Mouse (Mus musculus) limb, embryonic 10.5 days (tissue): ENCODE results near the gene Rfng. TPM values are rescaled to one million over a fixed set of nuclear protein-coding genes. Genes with fewer than 3 reads are reported as not detected.

ENCODE experiments used
- DNase-seq: peaks from one replicate; pipeline ENCODE4 v3.0.0-alpha.2; 2017; ENCODE audit warnings: low spot score
- H3K27ac ChIP-seq: fragments of 300-500 bp; sonication (generic); 2 replicates; pipeline ENCODE4 v1.5.1; 2016; ENCODE audit warnings: mild to moderate bottlenecking
- H3K27me3 ChIP-seq: fragments of 300-500 bp; sonication (generic); 2 replicates; pipeline ENCODE4 v1.6.1; 2016; ENCODE audit warnings: low read depth, mild to moderate bottlenecking; ENCODE audit not compliant: poor library complexity, severe bottlenecking
- H3K36me3 ChIP-seq: fragments of 300-500 bp; sonication (generic); 2 replicates; pipeline ENCODE4 v1.6.1; 2016; ENCODE audit warnings: mild to moderate bottlenecking, moderate library complexity
- H3K4me1 ChIP-seq: fragments of 300-500 bp; sonication (generic); 2 replicates; pipeline ENCODE4 v1.6.1; 2016
- H3K4me3 ChIP-seq: fragments of 300-500 bp; sonication (generic); 2 replicates; pipeline ENCODE4 v1.5.1; 2016; ENCODE audit warnings: mild to moderate bottlenecking, moderate library complexity
- H3K9me3 ChIP-seq: fragments of 300-500 bp; sonication (generic); replicated peaks from 2 replicates; pipeline ENCODE4 v1.6.1; 2016; ENCODE audit warnings: mild to moderate bottlenecking
- WGBS: fragments of 180-500 bp; shearing (Covaris S2); methylation state at CpG from one replicate; pipeline ENCODE4 v1.1.7; 2016; 5-methylcytosine and 5-hydroxymethylcytosine counted together
- polyA plus RNA-seq: library from polyadenylated mRNA; unstranded; fragments of >200 nt; fragmentation: Nextera tagmentation; extraction: Ambion mirVana; gene quantifications from 2 replicates; pipeline ENCODE4 v1.2.1, GENCODE M21; 2016

Gene Rfng
- polyA plus RNA-seq, 1 experiment from 2014 or later: 40.4 TPM

- WGBS: 65% methylated on average over 8 of the region's 8 CpGs
- no peak for DNase-seq
- Histone ChIP-seq H3K4me1 (peaks cover 17% of the 10 kb centered on the region), H3K9me3 (no peaks in the 10 kb centered on the region), H3K36me3 (no peaks in the 10 kb centered on the region), H3K27ac (no peak overlapping the region), H3K4me3 (no peak overlapping the region), H3K27me3 (no peaks in the 10 kb centered on the region)
Measured at GRCm38 (mm10) chr11:120749430-120749829, 34.6 kb downstream of the Rfng start.

DNA sequence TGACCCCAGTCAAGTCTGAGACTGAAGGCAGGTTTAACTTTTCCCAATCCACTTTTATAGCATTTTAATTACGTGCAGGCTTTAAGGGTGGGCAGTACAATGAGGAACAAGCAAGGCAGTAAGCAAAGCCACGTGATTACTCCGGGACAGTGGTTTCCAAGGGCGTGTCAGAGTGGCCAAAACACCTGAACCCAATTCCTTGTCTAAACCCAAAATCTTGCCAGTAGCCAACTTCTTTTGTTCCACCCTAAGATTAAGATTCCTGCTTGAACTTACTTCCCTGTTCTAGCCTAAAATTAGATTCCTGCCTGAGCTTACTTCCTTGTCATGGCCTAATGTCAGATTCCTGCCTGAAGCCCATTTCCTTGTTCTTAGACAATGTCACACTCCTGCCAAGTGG is 36.0 kb downstream of the Rfng start:
- Histone ChIP-seq H3K4me1 (peaks cover 17% of the 10 kb centered on the region), H3K4me3 (no peak overlapping the region), H3K9me3 (no peaks in the 10 kb centered on the region), H3K27ac (no peak overlapping the region), H3K36me3 (no peaks in the 10 kb centered on the region), H3K27me3 (no peaks in the 10 kb centered on the region)
- WGBS: 54% methylated on average over 4 of the region's 4 CpGs
- DNase-seq: no peak

DNA sequence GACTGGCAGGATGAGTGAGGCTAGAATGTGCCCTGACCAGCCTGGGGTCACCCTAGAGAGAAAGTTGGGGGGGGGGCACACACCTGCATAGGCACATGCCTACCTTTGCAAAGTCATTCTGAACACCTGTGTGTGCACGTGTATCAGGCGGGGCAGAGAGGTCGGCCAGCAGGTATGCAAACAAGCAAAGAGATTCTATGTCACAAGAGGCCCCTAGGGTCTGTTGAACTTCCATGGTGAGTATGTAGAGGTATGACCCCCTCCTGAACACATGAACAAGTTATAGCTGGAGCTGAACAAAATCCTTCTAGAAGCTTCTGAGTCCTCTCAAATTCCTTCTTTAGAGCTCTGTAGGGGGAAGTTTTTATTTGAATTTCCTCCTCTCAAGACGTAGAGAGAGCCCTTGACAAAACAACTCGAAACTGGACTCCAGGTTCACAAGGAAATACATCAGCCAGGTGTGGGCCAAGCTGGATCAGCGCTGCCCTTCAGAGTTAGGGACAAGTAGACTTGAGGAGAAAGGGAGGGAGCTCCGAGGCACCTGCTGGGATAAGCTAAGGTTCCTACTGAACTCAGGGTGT is 39.8 kb downstream of the Rfng start:
- DNase-seq: no peak
- WGBS: 77% methylated on average over 7 of the region's 7 CpGs

GRCm38 (mm10) chr11:120740981-120741380 is 43.0 kb downstream of the Rfng start:
- Histone ChIP-seq H3K4me1 (no peaks in the 10 kb centered on the region), H3K36me3 (no peaks in the 10 kb centered on the region), H3K27ac (no peak overlapping the region), H3K9me3 (no peaks in the 10 kb centered on the region), H3K27me3 (no peaks in the 10 kb centered on the region), H3K4me3 (no peak overlapping the region)
- DNase-seq: no peak
- WGBS: 93% methylated on average over 5 of the region's 5 CpGs

More for the DNA sequence above, 39.8 kb downstream of the Rfng start:
- Histone ChIP-seq H3K27me3 (no peaks in the 10 kb centered on the region), H3K27ac (no peak overlapping the region), H3K36me3 (no peaks in the 10 kb centered on the region), H3K4me3 (no peak overlapping the region), H3K9me3 (no peaks in the 10 kb centered on the region), H3K4me1 (peaks cover 17% of the 10 kb centered on the region)

- H3K9me3 ChIP-seq: no peaks in the 10 kb centered on the region
- WGBS: 79% methylated on average over 6 of the region's 6 CpGs
- no peak overlapping the region for H3K4me3 ChIP-seq
- no peaks in the 10 kb centered on the region for H3K27me3 ChIP-seq
- no peaks in the 10 kb centered on the region for H3K36me3 ChIP-seq
- DNase-seq: no peak
- H3K4me1 ChIP-seq: 0 out of 2 replicates have a peak, but pooled peaks cover 2% of the 10 kb centered on the region
- no peak overlapping the region for H3K27ac ChIP-seq
Measured at GRCm38 (mm10) chr11:120736424-120736823, 47.6 kb downstream of the Rfng start.

DNA sequence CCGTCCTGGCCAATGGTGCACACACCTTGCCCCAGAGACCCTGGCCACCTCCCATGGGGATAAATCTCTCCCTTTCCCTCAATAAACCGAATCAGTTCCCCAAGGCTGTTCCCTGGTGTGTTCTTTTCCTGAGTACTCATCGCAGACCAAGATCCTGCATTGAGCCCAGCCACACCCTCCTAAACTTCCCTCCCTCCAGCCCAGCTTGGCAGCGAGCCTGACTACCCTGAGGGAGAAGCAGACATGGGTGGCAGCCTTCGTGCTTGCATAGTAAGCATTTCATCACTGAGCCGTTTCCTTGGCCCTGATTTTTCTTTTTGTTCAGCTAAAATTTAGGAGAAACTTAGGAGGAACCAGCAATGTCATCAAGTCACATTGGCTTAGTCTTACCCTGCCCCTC is 50.5 kb downstream of the Rfng start:
- H3K9me3 ChIP-seq: no peaks in the 10 kb centered on the region
- no peak for DNase-seq
- H3K4me1 ChIP-seq: peaks cover 12% of the 10 kb centered on the region
- WGBS: 76% methylated on average over 6 of the region's 6 CpGs
- no peaks in the 10 kb centered on the region for H3K36me3 ChIP-seq
- peaks cover 13% of the 10 kb centered on the region for H3K27me3 ChIP-seq
- no peak overlapping the region for H3K4me3 ChIP-seq
- no peak overlapping the region for H3K27ac ChIP-seq

- Histone ChIP-seq H3K4me1 (peaks cover 14% of the 10 kb centered on the region), H3K27me3 (peaks cover 16% of the 10 kb centered on the region), H3K9me3 (no peaks in the 10 kb centered on the region), H3K27ac (no peak within 1 kb of the TSS), H3K36me3 (no peaks in the 10 kb centered on the region), H3K4me3 (no peak within 1 kb of the TSS)
- DNase-seq: no peak
- WGBS: 74% methylated on average over 12 of the region's 12 CpGs
Measured at GRCm38 (mm10) chr11:120731858-120732680, 51.9 kb downstream of the Rfng start, which contains the start of gene Cbr2. Gene Cbr2 (minus strand): TSS chr11:120732114.

DNA sequence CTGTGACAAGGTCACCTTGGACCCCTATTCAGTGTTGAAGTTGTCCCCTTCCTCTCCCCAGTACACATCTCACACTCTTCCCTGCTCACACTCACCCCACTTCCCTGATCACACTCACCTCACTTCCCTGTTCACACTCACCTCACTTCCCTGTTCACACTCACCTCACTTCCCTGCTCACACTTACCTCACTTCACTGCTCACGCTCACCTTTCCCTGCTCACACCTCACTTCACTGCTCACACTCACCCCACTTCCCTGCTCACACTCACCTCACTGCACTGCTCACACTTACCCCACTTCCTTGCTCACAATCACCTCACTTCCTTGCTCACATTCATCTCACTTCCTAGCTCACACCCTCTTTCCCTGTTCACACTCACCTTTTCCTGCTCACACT is 52.6 kb downstream of the Rfng start:
- no peaks in the 10 kb centered on the region for H3K36me3 ChIP-seq
- H3K4me3 ChIP-seq: no peak overlapping the region
- no peak overlapping the region for H3K27ac ChIP-seq
- no peak for DNase-seq
- H3K4me1 ChIP-seq: peaks cover 21% of the 10 kb centered on the region
- 87% methylated on average over 1 of the region's 1 CpGs for WGBS
- H3K9me3 ChIP-seq: no peaks in the 10 kb centered on the region
- H3K27me3 ChIP-seq: peaks cover 18% of the 10 kb centered on the region

Other genes with a start within 250 kb of the Rfng start
- gene Mcrip1, start 234.5 kb downstream of the Rfng start, polyA plus RNA-seq: 223 and 235 TPM in 2 replicates
- gene Ppp1r27, start 233.1 kb downstream of the Rfng start, polyA plus RNA-seq: 0.25 and 0.26 TPM in 2 replicates
- gene P4hb, start 211.0 kb downstream of the Rfng start, polyA plus RNA-seq: 613 and 656 TPM in 2 replicates
- 742 and 814 TPM in 2 replicates for gene Arhgdia, start 202.6 kb downstream of the Rfng start, polyA plus RNA-seq
- gene Alyref, start 185.8 kb downstream of the Rfng start, polyA plus RNA-seq: 720 and 728 TPM in 2 replicates
- 201 and 207 TPM in 2 replicates for gene Anapc11, start 185.8 kb downstream of the Rfng start, polyA plus RNA-seq
- 0.56 TPM in 1 of 2 replicates, not detected in the other for gene Npb, start 175.7 kb downstream of the Rfng start, polyA plus RNA-seq
- gene Pcyt2, start 166.3 kb downstream of the Rfng start, polyA plus RNA-seq: 161 and 169 TPM in 2 replicates
- gene Sirt7, start 159.0 kb downstream of the Rfng start, polyA plus RNA-seq: 27.2 and 28.8 TPM in 2 replicates
- gene Mafg, start 150.6 kb downstream of the Rfng start, polyA plus RNA-seq: 25.9 and 28.1 TPM in 2 replicates
- gene Pycr1, start 140.4 kb downstream of the Rfng start, polyA plus RNA-seq: 40.6 TPM in 2 replicates
- not detected in 2 replicates for gene Myadml2, start 136.0 kb downstream of the Rfng start, polyA plus RNA-seq
- gene Notum, start 123.0 kb downstream of the Rfng start, polyA plus RNA-seq: 9.1 and 10.1 TPM in 2 replicates
- gene Aspscr1, start 111.2 kb downstream of the Rfng start, polyA plus RNA-seq: 166 and 171 TPM in 2 replicates
- 122 and 123 TPM in 2 replicates for gene Cenpx, start 70.5 kb downstream of the Rfng start, polyA plus RNA-seq
- 52.8 and 60.8 TPM in 2 replicates for gene Lrrc45, start 70.3 kb downstream of the Rfng start, polyA plus RNA-seq
- 25.4 and 28.8 TPM in 2 replicates for gene Rac3, start 62.7 kb downstream of the Rfng start, polyA plus RNA-seq
- 14.0 and 15.9 TPM in 2 replicates for gene Dcxr, start 56.9 kb downstream of the Rfng start, polyA plus RNA-seq
- 15.2 and 16.3 TPM in 2 replicates for gene Cbr2, start 52.1 kb downstream of the Rfng start, polyA plus RNA-seq
- gene Hmga1b, start 21.4 kb downstream of the Rfng start, polyA plus RNA-seq: 9.3 and 20.0 TPM in 2 replicates
- gene Gps1, start 65 bp upstream of the Rfng start, polyA plus RNA-seq: 269 and 270 TPM in 2 replicates
- gene Dus1l, start 12.2 kb upstream of the Rfng start, polyA plus RNA-seq: 122 and 136 TPM in 2 replicates
- gene Fasn, start 40.3 kb upstream of the Rfng start, polyA plus RNA-seq: 125 and 139 TPM in 2 replicates
- gene Ccdc57, start 148.7 kb upstream of the Rfng start, polyA plus RNA-seq: 7.0 and 7.2 TPM in 2 replicates
- 119 and 165 TPM in 2 replicates for gene Slc16a3, start 164.3 kb upstream of the Rfng start, polyA plus RNA-seq
- gene Csnk1d, start 207.1 kb upstream of the Rfng start, polyA plus RNA-seq: 126 and 136 TPM in 2 replicates